Mouse (Mus musculus) urinary bladder, adult 2 months (tissue): ENCODE data around the gene Sowaha. TPM values are rescaled to one million over a fixed set of nuclear protein-coding genes. Genes with fewer than 3 reads are reported as not detected.

ENCODE experiments used
- DNase-seq: peaks from one replicate; pipeline ENCODE4 v3.0.0; 2022; ENCODE audit warnings: low spot score
- polyA plus RNA-seq: library from polyadenylated mRNA; depleted of rRNA; stranded (reverse); fragments of >200 nt; gene quantifications from 2 replicates; pipeline ENCODE4 v1.2.3, GENCODE M21; 2012

Gene Sowaha
- polyA plus RNA-seq, 1 experiment, result 7.4 TPM

- DNase-seq, result no peak
These were observed 7.4 kb downstream of the Sowaha start for GRCm38 (mm10) chr11:53472709-53473108.

GRCm38 (mm10) chr11:53469968-53470695 lies 9.9 kb downstream of the Sowaha start, which contains the start of gene Gm9837:
Gene Gm9837, minus strand, starts transcription at chr11:53470479.
- DNase-seq, result peak; percentile 77

GRCm38 (mm10) chr11:53469294-53469967 lies 10.6 kb downstream of the Sowaha start:
- DNase-seq, result no peak

- peak; percentile 64 for DNase-seq
These were observed 13.7 kb downstream of the Sowaha start for GRCm38 (mm10) chr11:53466231-53466971.

GRCm38 (mm10) chr11:53463551-53464424 lies 16.3 kb downstream of the Sowaha start:
- DNase-seq, result no peak

- no peak for DNase-seq
These were observed 18.3 kb downstream of the Sowaha start for GRCm38 (mm10) chr11:53461727-53462126.

GRCm38 (mm10) chr11:53460192-53460591 lies 19.9 kb downstream of the Sowaha start:
- DNase-seq, result no peak

GRCm38 (mm10) chr11:53458996-53459395 lies 21.1 kb downstream of the Sowaha start:
- DNase-seq, result no peak

- no peak for DNase-seq
These were observed 22.6 kb downstream of the Sowaha start for GRCm38 (mm10) chr11:53457372-53457954.

GRCm38 (mm10) chr11:53456474-53457371 lies 23.4 kb downstream of the Sowaha start, which contains the start of the genes Gm10447 and Shroom1:
Gene Gm10447, minus strand, starts transcription at chr11:53457110.
Gene Shroom1, plus strand, starts transcription at chr11:53457205.
- DNase-seq, result peak; percentile 69

- DNase-seq, result no peak
These were observed 27.0 kb downstream of the Sowaha start for GRCm38 (mm10) chr11:53453031-53453430.

- no peak for DNase-seq
These were observed 27.7 kb downstream of the Sowaha start for GRCm38 (mm10) chr11:53452396-53452795.

- DNase-seq, result no peak
These were observed 28.7 kb downstream of the Sowaha start for GRCm38 (mm10) chr11:53451361-53451760.

GRCm38 (mm10) chr11:53450070-53450705 lies 29.9 kb downstream of the Sowaha start:
- DNase-seq, result no peak

GRCm38 (mm10) chr11:53448529-53448928 lies 31.5 kb downstream of the Sowaha start:
- no peak for DNase-seq

- DNase-seq, result no peak
These were observed 32.1 kb downstream of the Sowaha start for GRCm38 (mm10) chr11:53447996-53448395.

GRCm38 (mm10) chr11:53446183-53446582 lies 33.9 kb downstream of the Sowaha start:
- DNase-seq, result no peak

- no peak for DNase-seq
These were observed 34.5 kb downstream of the Sowaha start for GRCm38 (mm10) chr11:53445562-53445961.

GRCm38 (mm10) chr11:53443861-53444260 lies 36.2 kb downstream of the Sowaha start:
- no peak for DNase-seq
